Mouse (Mus musculus): ENCODE measurements around the gene Ppdpf.

Gene Ppdpf

DNA sequence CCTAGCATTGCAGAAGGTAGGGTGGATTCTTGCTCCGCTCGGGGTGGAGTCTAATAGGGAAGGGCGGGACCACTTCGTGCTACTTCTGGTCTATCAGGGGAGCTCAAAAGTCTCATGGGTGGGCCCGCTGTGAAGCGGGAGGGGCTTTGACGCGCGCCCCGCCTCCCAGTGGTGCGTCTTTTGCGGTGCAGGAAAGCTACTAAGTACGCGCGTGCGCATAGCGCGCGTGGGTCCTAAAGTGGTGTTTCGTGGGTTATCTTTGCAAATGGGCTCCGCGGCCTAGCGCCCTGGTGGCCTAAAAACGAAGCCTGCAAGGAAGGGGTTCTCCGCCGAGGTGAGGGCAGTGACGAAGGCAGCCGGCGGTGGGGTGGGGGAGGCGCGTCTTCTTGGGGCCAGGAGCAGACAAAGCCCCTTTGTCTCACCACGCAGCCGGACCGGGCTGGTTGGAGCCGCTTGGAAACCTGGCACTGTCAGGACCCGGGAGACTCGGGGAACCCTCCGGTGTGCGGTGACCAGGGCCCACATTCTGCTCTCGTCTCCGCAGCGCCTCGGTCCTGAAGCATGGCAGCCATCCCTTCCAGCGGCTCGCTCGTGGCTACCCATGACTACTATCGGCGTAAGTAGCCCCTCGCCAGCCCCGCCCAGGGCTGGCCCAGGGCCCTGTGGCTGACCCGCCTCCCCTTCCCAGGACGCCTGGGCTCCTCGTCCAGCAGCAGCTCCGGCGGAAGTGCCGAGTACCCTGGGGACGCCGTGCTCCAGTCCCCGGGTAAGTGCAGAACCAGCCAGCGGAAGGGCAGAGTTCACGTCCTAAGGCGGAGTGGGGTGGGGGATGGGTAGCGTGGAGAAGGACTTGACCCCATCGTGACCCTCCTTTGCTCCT lies at the start of gene Ppdpf:
Ppdpf (plus strand) TSS at position 127 of the 880 bp plus-strand sequence.
- DNase-seq (ENCODE audit: low spot score) = peak; percentile 98

DNA sequence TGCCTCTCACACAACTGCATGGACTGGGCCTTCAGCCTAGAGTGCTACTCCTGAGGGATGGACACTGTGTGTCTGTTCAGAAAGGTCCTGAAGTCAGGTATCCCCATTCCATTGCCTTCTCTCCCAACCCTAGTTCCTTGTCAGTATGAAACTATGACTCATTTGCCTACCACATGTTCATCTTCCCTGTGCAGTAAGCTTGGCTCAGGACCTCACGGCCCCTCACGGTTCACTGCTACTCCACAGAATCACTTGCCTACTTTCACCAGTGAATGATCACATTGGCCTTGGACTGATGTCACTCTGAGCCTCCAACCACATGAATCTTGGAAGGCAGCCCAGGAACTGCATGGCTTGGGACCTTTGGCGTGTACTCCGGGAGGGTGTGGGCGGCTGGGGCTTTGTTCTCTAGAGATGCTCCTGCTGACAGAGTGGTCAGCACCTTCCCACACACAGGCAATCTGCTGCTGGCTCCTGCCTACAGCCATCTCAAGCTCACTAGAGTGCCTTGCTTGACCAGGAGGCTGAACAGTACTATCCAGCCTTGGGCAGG lies 47.3 kb upstream of the Ppdpf start:
- DNase-seq (ENCODE audit: low spot score) = no peak

DNA sequence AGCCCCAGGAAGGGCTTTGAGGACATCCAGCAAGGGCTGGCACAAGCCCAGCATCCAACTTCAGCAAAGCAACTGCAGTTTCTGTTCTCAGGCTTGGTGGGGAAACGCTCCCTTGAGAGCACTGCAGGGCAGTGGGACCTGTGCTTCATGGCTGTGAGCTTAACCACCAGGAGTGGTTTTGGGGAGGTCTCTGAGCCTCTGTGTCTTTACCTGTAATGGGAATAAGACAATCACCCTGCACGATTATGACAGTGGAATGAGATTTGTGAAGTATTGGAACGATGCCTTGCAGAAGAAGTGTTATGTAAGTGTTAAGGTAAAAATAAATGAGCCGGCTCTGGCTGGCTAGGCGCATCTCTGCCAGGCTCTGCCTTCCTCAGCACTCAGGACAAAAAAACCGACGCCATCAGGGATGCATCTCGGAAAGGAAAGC lies 44.3 kb upstream of the Ppdpf start:
- DNase-seq (ENCODE audit: low spot score) = no peak

DNA sequence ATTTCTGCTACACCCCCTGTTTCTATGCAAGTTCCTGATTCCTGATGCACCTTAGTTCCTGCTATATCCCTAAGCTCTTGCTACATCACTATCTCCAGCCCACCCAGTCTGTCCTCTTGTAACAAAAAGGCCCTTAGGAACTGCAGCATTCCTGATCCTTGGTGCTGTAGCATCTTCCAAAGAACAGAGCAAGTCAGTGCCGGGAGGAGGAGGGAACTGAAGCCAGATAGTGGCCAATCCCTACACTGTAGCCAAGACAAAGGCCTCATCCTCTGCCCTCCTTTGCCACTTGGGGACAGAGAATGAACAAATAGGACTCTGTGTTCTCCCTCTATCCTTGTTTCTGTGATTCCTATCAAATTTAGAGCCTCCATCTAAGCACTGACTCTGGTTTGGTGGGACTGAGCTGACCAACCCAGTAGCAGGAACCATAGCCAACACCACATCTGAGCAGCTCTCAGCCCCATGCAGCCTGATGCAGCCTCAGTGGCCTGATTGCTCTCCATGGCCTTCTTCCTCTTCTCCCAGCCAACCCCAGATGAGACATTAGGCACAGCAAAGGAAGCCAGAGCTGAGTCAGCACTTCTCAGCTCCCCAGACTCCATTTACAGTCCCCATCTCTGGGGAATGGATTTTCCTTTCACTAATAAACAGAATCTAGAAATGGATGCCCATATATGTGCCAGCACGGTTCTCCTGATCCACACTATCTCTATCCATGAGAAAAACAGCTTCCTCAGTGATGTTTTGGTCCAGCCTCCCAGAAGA lies 43.4 kb upstream of the Ppdpf start:
- no peak for DNase-seq (ENCODE audit: low spot score)

DNA sequence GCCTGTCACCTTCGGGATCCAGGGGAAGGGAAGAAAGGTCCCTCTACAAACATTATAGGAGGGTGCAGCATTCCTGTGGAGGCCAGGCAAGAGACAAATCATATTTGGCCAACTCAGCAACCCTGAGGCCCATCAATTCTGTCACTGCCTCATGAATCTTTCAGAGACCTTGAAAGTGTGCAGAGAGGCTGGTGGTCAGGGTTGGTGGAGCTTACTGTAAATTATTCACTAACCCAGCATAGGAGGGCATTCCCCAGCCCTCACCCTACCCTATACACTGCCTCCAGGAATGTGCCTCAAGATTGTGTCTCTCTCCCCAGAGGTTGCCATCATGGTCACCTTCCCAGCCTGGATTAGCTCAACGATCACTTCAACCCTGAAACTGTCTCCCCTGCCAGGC lies 42.4 kb upstream of the Ppdpf start:
- DNase-seq (ENCODE audit: low spot score) = no peak

DNA sequence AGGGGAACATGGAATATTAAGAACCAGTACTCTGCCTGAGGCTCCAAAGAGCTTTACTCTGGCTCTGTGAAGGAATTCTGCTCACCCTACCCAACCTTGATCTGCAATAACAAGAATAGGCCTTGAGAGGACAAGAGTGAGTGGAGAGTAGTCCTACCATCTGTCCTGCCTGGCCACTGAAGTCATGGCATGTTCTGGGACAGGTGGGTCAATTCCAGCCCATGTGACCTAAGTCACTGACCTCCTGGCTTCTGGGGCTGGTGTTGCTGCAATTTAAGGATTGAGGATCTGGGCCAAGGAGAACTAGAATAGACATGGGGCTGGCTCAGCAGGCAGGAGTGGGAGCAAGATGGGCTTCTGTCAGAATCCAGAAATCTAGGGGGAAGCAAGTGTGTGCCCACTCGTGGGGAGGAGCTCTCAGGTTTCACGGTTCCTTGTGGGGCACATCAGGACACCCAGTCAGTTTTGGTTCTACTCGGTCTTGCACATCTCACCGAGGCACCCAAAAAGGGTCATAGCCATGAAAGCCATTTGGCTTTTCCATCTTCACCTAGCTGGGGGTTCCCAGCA lies 40.0 kb upstream of the Ppdpf start:
- DNase-seq (ENCODE audit: low spot score) = no peak

DNA sequence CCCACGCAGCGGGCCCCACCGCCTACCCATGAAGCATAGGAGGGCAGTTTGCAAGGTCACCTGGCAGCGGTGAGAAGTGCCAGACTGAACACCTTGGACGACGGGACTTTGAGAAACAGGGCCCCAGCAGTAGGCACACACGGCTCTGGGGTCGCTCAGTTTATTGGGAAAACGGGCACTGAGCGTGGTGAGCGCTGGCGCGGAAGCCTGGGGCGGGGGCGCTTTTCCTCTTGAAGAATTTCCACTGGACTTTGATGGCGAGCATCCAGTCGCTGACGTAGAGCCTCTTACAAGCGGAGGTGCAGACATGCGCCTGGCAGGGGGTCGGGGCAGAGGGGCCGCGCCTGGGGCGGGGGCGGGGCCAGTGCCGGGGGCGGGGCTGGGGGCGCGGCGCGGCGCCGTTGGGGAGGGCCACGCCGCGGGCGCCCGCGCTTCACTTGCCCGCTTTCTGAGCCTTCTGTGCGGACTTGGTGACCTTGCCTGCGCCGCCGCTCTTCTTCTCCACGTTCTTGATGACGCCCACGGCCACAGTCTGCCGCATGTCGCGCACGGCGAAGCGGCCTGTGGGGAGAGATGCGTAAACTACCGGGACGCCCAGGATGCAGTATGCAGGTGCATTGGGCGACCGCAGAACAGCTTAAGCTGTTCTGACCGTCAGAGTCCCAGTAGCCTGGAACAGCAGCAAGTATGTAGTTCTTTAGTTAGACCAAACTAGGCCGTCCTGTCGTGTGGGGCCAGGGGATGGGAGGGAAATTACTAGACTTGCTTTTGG lies 39.3 kb upstream of the Ppdpf start:
- DNase-seq (ENCODE audit: low spot score) = no peak

DNA sequence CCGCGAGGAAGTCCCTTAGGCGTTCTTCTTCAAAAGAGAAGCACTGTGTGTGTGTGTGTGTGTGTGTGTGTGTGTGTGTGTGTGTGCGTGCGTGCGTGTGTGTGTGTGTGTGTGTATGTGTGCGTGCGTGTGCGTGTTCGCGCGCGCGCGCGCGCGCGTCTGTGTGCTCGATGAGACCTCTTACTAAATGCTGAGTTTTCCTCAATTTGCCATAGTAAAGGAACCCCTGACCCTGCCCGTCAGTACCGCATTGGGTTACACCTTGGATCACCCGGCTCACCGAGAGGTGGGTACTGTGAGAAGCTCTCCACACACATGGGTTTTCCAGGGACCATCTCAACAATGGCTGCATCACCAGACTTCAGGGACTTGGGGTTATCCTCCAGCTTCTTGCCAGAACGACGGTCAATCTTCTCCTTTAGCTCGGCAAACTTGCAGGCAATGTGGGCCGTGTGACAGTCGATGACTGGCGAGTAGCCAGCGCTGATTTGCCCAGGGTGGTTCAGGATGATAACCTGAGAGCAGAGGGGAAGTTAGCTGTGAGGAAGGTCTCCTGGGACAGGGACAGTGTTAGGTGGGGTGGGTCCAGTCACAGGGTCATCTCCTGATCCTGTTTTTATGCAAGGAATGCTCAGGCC lies 38.6 kb upstream of the Ppdpf start:
- DNase-seq (ENCODE audit: low spot score) = no peak

DNA sequence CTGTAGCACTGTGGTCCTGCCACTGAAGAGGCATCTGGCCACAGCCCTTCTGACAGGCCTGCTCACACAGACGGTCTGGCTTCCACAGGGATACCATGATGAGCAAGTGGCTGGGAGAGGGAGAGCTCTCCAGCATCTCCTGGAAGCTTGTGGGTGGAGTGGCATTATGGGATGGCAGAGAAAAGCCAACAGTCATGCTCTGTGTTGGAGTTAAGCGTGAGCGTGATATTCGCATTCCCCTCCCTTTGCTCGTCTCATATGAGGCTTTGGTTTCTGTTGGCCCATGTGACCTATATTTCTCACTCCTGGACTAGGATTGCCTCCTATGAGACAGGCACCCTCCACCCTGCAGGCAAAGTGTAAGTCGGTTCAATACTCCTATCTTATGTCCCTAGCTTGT lies 36.8 kb upstream of the Ppdpf start:
- DNase-seq (ENCODE audit: low spot score) = no peak

DNA sequence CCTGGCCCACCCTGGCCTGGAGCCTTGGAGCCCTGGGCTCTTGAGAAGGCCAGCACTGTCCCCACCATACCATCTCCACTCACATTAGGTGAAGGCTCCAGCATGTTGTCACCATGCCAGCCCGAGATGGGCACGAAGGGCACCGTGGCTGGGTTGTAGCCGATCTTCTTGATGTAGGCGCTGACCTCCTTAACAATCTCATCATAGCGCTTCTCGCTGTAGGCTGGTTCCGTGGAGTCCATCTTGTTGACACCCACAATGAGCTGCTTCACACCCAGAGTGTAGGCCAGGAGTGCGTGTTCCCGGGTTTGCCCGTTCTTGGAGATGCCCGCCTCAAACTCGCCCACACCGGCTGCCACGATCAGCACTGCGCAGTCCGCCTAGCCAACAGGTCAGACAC lies 34.3 kb upstream of the Ppdpf start:
- DNase-seq (ENCODE audit: low spot score) = no peak

DNA sequence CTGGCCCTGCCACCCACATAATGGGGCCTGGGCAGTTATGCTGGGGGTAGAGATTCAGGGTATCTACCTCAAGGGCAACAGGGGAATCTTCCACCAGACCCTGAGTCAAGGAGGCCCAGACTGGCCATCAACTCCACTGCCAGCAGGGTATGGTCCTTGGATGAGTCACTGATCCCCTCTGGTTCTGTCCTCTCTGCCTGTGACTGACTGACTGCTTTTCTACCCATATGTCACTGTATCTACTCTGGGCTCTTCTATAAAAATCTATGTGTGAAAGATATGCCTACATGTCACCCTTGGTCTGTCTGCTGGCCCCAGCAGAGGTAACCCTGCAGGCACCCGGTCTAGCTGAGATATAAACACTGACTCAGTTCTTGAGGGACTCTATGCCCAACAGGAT lies 33.9 kb upstream of the Ppdpf start:
- no peak for DNase-seq (ENCODE audit: low spot score)

DNA sequence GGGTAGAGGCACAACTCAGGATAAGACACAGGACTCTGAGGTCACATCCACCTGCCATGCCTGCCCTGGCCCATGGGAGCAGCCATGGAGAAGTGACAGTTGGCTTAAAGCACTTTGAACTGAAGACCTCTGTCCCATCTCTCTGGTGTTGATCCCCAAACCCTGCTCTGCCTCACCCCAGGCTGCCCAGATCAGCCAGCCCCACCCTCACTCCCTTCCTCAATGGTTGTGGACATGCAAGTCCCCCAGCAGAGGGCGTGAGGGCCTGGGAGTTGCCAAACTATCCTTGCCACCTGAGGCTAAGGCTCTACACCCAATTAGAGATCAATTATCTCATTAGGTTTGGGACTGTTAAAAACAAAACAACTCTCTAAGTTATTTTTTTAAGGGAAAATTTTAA lies 33.2 kb upstream of the Ppdpf start:
- peak; percentile 3 for DNase-seq (ENCODE audit: low spot score)

DNA sequence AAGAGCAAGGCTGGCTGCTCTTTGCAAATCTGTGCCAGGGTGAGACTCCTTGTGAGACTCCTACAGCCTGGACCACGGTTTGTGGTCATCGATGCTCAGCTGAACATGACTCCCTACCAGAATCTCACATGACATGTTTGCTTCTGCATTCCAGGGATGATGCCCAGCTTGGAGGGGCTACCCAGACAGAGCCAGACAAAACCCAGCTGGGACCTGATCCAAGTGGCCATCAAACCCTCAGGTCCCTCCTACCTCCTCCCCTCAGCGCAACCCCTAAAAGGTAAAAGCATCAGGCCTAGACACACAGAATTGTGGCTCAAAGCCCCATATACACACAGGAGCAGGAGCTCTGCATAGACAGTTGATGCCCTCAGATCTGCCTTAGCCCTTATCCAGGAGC lies 32.7 kb upstream of the Ppdpf start:
- no peak for DNase-seq (ENCODE audit: low spot score)

DNA sequence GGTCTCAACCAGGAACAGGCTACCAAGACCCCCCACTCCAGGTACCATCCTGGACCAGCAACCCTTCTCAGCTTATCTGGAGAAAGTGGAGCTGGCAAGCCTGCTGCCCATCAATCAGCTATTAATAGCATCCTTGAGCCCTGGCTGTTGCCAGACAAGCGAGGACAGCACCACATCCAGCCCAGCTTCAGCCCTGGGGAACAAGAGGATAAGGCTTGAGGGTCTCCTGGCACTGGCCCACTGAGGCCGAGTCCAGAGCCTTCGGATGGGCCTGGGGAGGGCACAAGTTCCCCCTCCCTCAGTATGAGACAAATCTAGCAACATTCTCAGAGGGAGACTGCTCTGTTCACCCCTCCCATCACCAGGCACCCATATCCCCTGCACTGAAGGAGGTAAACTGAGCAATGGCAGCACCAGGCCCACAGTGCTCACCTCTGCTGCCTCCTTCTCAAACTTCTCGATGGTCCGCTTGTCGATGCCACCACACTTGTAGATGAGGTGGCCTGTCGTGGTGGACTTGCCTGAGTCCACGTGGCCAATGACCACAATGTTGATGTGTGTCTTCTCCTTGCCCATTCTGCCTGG lies 32.1 kb upstream of the Ppdpf start:
- no peak for DNase-seq (ENCODE audit: low spot score)

DNA sequence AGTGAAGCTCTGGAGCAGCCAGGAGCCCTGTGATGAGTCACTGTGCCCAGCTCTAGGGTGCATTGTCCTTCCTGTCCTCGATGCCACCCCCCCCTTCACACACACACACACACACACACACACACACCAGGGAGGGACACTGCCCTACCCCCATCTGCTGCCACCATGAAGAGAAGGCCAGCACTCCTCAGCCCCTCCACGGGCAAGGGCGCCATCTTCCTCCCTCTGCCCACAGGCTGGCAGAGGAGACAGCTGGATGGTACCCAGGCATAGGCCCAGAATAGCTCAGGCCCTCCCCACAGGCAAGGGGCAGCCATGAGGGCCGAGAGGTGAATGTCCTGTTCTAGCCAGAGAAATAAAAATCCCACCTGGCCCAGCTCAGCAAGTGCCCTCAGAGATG lies 31.2 kb upstream of the Ppdpf start:
- DNase-seq (ENCODE audit: low spot score) = no peak

DNA sequence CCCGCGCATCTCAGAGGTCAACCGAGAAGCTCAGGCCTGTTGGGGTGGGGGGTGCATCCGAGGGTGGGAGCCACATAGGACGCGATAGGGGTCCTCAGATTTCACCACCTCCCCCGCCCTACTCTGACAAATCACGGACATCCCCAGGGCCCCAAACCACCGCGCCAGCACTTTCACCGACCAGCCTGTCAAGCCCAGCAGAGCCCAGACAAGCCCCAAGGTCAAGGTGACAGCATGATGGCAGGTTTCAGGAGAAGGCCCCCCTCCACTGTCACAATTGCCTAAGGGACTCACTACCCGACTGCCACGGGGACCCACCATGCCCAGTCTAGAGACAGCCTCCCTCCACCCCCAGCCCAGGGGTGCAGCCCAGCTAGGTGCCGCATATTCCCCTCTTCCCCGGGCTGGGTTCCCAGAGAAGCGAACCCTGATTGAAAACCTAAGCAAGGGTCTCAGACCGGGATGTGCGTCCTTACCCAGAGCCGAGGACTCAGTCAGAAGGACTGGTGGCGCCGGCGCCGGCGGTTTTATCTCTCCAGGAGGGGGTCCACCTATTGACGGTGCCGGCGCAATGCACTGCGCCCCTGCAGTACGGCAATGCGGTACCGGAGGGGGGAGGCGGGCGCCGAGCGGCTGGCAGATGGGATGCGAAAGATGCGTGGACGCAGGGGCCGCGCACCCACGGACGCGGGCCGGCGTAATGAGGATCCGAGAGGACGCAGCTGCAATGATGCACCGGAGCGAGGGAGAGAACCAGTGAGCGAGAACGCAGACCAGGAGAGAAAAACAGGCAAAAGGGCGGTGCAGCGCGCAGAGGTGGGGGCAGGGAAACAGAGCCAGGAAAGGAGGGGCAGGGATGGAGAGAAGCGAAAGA lies 30.6 kb upstream of the Ppdpf start, which contains the start of gene Eef1a2:
Eef1a2 (minus strand) TSS at position 767 of the 874 bp plus-strand sequence.
- no peak for DNase-seq (ENCODE audit: low spot score)

DNA sequence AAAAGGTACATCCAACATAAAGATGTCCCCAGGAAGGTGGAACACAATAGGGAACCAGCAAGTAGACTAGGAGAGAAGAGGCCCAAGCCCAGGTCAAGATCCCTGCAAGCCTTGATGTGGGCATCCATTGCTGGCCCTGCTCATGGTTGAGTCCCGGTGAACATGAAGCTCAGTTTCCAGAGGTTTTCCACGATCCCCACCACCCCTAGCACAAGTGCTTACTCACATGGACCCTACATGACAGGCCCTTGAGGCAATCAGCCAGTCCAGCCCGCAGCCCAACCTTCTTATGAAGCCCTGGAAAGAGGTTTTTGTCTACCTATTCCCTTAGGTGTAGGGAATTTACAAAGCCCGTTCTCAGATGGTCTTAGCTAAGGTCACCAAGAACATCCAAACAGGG lies 29.9 kb upstream of the Ppdpf start:
- DNase-seq (ENCODE audit: low spot score) = no peak

DNA sequence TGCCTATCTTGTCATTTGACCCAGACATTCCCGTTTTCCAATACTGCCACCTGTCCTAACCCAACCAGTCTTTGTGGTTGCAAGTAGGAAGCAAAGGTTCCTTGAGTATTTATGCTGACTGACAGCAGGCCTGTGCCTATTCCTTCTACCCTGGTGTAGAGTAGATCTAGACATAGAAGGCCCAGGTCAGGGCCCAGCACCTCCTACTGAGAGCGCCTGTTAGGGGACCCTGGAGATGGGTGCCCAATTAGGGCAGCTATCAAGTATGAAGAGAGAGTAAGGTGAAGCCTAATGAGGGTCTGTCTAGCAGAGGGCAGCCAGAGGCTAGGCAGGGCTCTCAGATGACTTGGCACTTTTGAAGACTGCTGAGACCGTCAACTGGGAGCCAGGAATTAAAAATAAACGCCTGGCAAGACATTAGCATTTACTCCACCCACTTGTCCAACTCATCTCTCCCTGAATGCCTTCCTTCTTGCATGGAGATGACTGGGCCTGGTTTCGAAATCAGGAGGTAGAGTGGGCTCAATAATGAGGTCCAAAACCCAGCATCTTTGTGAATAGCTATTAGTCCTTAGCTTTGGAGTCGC lies 29.2 kb upstream of the Ppdpf start:
- DNase-seq (ENCODE audit: low spot score) = no peak

DNA sequence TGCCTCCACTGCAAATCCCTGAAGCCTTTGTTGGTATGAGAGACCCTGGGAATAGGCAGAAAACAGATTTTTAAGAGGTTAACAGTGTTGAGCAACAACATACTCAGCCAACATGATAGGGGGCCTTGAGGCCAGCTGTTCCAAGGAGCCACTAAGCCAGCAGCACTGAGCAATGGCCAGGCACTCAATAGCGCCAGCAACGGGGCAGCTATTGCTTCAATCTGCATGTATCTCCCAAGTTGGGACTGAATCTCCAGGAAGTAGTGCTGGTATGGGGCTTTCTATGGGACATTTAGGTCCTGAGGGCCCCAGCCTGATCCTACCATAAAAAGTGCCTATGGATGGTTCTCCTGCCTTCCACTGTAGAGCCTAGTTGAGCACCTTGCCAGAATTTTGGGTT lies 28.6 kb upstream of the Ppdpf start:
- DNase-seq (ENCODE audit: low spot score) = no peak

DNA sequence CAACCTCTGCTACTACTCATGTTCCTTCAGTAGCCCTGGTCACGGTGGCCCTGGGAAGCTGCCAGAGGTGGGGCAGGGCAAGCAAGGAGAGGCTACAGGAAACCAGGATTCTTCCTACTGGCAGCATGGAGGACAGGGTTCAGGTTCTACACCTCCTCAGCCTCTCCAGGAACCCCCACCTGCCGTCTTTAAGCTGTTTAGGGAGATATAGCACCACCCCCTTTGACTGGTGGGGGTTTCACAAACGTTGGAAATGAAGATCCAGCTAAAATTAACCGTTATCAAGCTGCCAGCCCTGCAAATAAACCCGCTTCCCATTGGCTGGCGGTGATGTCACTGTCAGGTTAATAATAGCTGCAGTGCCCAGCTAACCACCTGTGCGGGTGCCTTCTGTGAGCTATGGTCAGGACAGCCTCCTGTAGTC lies 27.9 kb upstream of the Ppdpf start:
- no peak for DNase-seq (ENCODE audit: low spot score)

Measured in lung, postnatal 25 days (tissue).